Mouse (Mus musculus) lung, adult 2 months (tissue): ENCODE data around the gene Hunk.

Experiments
- CTCF ChIP-seq: fragments of 200-500 bp; IDR thresholded peaks from 2 replicates; pipeline ENCODE4 v1.5.1; 2011; ENCODE audit warnings: mild to moderate bottlenecking, low read length, control low read depth; ENCODE audit not compliant: insufficient read depth
- POLR2A ChIP-seq: fragments of 200-500 bp; IDR thresholded peaks from 2 replicates; pipeline ENCODE4 v1.6.1; 2011; ENCODE audit warnings: low read depth, mild to moderate bottlenecking, control low read depth, low read length, borderline replicate concordance; ENCODE audit errors: extremely low read depth

- TF ChIP-seq CTCF (peak; percentile 74), POLR2A (no peak)
These were observed 5.9 kb upstream of the Hunk start for GRCm38 (mm10) chr16:90379897-90380296.
